Mouse (Mus musculus) spleen, adult 2 months (tissue): ENCODE results near the gene Enpp1.

Experiments used
- CTCF ChIP-seq: fragments of 200-500 bp; IDR thresholded peaks from 2 replicates; pipeline ENCODE4 v1.5.1; 2011; ENCODE audit warnings: mild to moderate bottlenecking, inconsistent platforms; ENCODE audit not compliant: insufficient read depth, insufficient read length, insufficient replicate concordance; ENCODE audit errors: extremely low read depth
- POLR2A ChIP-seq: fragments of 200-500 bp; IDR thresholded peaks from 2 replicates; pipeline ENCODE4 v1.6.1; 2011; ENCODE audit warnings: low read depth, low read length, inconsistent platforms

DNA sequence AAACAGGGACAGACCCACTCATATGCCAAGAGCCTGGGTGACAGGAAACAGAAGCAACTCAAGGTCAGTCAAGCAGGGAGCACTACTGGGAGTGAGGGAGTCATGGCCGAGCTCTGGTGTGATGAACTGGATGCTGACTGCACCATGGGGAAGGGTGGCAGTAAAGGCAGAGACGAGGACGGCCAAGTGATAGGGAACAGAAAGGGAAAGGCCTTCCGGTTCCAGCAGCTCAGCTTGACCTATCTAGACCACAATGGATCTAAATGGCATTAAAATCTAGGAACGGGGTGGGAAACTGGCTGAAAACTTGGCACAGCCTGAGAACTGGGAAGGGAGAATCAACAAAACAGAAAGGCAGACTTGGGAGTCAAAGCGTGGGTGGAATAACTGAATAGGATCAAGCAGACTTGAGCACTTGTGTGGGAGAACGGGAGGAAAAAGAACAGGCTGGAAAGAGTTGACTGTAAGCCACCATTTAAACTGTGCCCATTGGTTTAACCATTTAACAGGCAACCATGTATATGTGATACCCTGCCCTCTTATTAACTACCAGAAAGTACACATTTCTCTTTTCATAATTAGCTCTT lies 29.3 kb downstream of the Enpp1 start:
- TF ChIP-seq CTCF (no peak), POLR2A (no peak)
